Mouse (Mus musculus) MEL (cell line): ENCODE data around the gene Ncoa7. TPM values are rescaled to one million over a fixed set of nuclear protein-coding genes. Genes with fewer than 3 reads are reported as not detected.

ENCODE experiments used
- DNase-seq: peaks from one replicate; pipeline ENCODE4 v3.0.0; 2011; ENCODE audit warnings: low read depth, low spot score
- H3K27ac ChIP-seq: 2 replicates; pipeline ENCODE4 v1.5.1; 2012; ENCODE audit warnings: low read depth, mild to moderate bottlenecking, control low read depth, low read length, moderate library complexity; ENCODE audit not compliant: control insufficient read depth
- H3K27me3 ChIP-seq, 2 experiments: fragments of 150-350 bp in 1 of 2; sonication (generic) in 1 of 2; 2 replicates each; pipeline ENCODE4 v1.6.1; 2012; ENCODE audit warnings: low read length in 2 of 2, mild to moderate bottlenecking in 2 of 2, improper control_type of control experiment in 1 of 2, moderate library complexity in 1 of 2; ENCODE audit not compliant: insufficient read depth in 2 of 2, control insufficient read depth in 1 of 2
- H3K36me3 ChIP-seq, 2 experiments: 2 replicates each; pipeline ENCODE4 v1.6.1; 2012 to 2014; ENCODE audit warnings: low read length in 2 of 2, improper control_type of control experiment in 1 of 2, inconsistent platforms in 1 of 2, mild to moderate bottlenecking in 1 of 2; ENCODE audit not compliant: insufficient read depth in 2 of 2, control insufficient read depth in 1 of 2
- H3K4me1 ChIP-seq, 2 experiments: fragments of 150-350 bp in 1 of 2; sonication (generic) in 1 of 2; 2 replicates each; pipeline ENCODE4 v1.6.1; 2012; ENCODE audit warnings: low read length in 2 of 2, improper control_type of control experiment in 1 of 2, mild to moderate bottlenecking in 1 of 2; ENCODE audit not compliant: insufficient read depth in 2 of 2, control insufficient read depth in 1 of 2
- H3K4me3 ChIP-seq, 2 experiments: fragments of 150-350 bp in 1 of 2; sonication (generic) in 1 of 2; 2 replicates each; pipeline ENCODE4 v1.5.1; 2012; ENCODE audit warnings: low read depth in 2 of 2, low read length in 2 of 2, mild to moderate bottlenecking in 2 of 2, moderate library complexity in 2 of 2, control low read depth in 1 of 2, improper control_type of control experiment in 1 of 2; ENCODE audit not compliant: control insufficient read depth in 1 of 2, insufficient read depth in 1 of 2
- H3K79me2 ChIP-seq: 2 replicates; pipeline ENCODE4 v1.6.1; 2012; ENCODE audit warnings: mild to moderate bottlenecking, low read length, moderate library complexity; ENCODE audit not compliant: control insufficient read depth, poor library complexity, insufficient read depth
- H3K9ac ChIP-seq: 2 replicates; pipeline ENCODE4 v1.6.1; 2012; ENCODE audit warnings: low read depth, mild to moderate bottlenecking, control low read depth, low read length, moderate library complexity; ENCODE audit not compliant: control insufficient read depth, poor library complexity, severe bottlenecking
- H3K9me3 ChIP-seq: fragments of 150-350 bp; sonication (generic); replicated peaks from 2 replicates; pipeline ENCODE4 v1.6.1; 2012; ENCODE audit warnings: mild to moderate bottlenecking, low read length, improper control_type of control experiment, moderate library complexity; ENCODE audit not compliant: insufficient read depth
- CHD1 ChIP-seq: IDR thresholded peaks from 2 replicates; pipeline ENCODE4 v1.6.1; 2012; ENCODE audit warnings: low read depth, mild to moderate bottlenecking, inconsistent platforms, low read length, improper control_type of control experiment
- CHD2 ChIP-seq: IDR thresholded peaks from 2 replicates; pipeline ENCODE4 v1.6.1; 2011; ENCODE audit warnings: low read length, improper control_type of control experiment
- CTCF ChIP-seq, 3 experiments: IDR thresholded peaks in 2 of 3; conservative IDR thresholded peaks in 1 of 3; 2 replicates each; pipeline ENCODE4 v1.5.1; 2011 to 2012; ENCODE audit warnings: low read length in 3 of 3, low read depth in 2 of 3, mild to moderate bottlenecking in 2 of 3, improper control_type of control experiment in 1 of 3, inconsistent platforms in 1 of 3, mixed read lengths in 1 of 3, moderate library complexity in 1 of 3; ENCODE audit not compliant: control insufficient read depth in 1 of 3, insufficient read depth in 1 of 3, poor library complexity in 1 of 3, severe bottlenecking in 1 of 3
- E2F4 ChIP-seq: IDR thresholded peaks from 2 replicates; pipeline ENCODE4 v1.6.1; 2011; ENCODE audit warnings: low read depth, low read length, improper control_type of control experiment, borderline replicate concordance
- ELF1 ChIP-seq: IDR thresholded peaks from 2 replicates; pipeline ENCODE4 v1.6.1; 2014; ENCODE audit warnings: low read depth, mild to moderate bottlenecking, inconsistent platforms, low read length, improper control_type of control experiment, moderate library complexity
- EP300 ChIP-seq, 2 experiments: IDR thresholded peaks; 2 replicates each; pipeline ENCODE4 v1.6.1; 2011; ENCODE audit warnings: improper control_type of control experiment in 2 of 2, low read length in 2 of 2, low read depth in 1 of 2, mild to moderate bottlenecking in 1 of 2
- ETS1 ChIP-seq: IDR thresholded peaks from 2 replicates; pipeline ENCODE4 v1.6.1; 2012; ENCODE audit warnings: low read depth, mild to moderate bottlenecking, inconsistent platforms, low read length, improper control_type of control experiment, moderate library complexity
- GABPA ChIP-seq: IDR thresholded peaks from 2 replicates; pipeline ENCODE4 v1.6.1; 2012; ENCODE audit warnings: low read depth, mild to moderate bottlenecking, inconsistent platforms, low read length, improper control_type of control experiment, moderate library complexity
- HCFC1 ChIP-seq: IDR thresholded peaks from 2 replicates; pipeline ENCODE4 v1.6.1; 2012; ENCODE audit warnings: low read depth, mild to moderate bottlenecking, inconsistent platforms, low read length, improper control_type of control experiment, moderate library complexity
- JUND ChIP-seq: IDR thresholded peaks from 2 replicates; pipeline ENCODE4 v1.6.1; 2011; ENCODE audit warnings: low read depth, mild to moderate bottlenecking, improper control_type of control experiment, low read length
- KAT2A ChIP-seq: conservative IDR thresholded peaks from 2 replicates; pipeline ENCODE4 v1.6.1; 2012; ENCODE audit warnings: low read depth, low read length, improper control_type of control experiment, inconsistent platforms
- MAX ChIP-seq: IDR thresholded peaks from 2 replicates; pipeline ENCODE4 v1.6.1; 2011; ENCODE audit warnings: low read length, improper control_type of control experiment
- MAZ ChIP-seq: IDR thresholded peaks from 2 replicates; pipeline ENCODE4 v1.6.1; 2012; ENCODE audit warnings: low read depth, mild to moderate bottlenecking, inconsistent platforms, low read length, improper control_type of control experiment
- MEF2A ChIP-seq: IDR thresholded peaks from 2 replicates; pipeline ENCODE4 v1.6.1; 2014; ENCODE audit warnings: low read depth, mild to moderate bottlenecking, inconsistent platforms, low read length, improper control_type of control experiment; ENCODE audit not compliant: poor library complexity, insufficient replicate concordance, severe bottlenecking; ENCODE audit errors: extremely low read depth
- MXI1 ChIP-seq: IDR thresholded peaks from 2 replicates; pipeline ENCODE4 v1.6.1; 2011; ENCODE audit warnings: mild to moderate bottlenecking, low read depth, low read length, improper control_type of control experiment
- MYB ChIP-seq: IDR thresholded peaks from 2 replicates; pipeline ENCODE4 v1.6.1; 2011; ENCODE audit warnings: mild to moderate bottlenecking, low read depth, low read length, improper control_type of control experiment
- NELFE ChIP-seq: IDR thresholded peaks from 2 replicates; pipeline ENCODE4 v1.6.1; 2011; ENCODE audit warnings: low read depth, low read length, improper control_type of control experiment
- NRF1 ChIP-seq: IDR thresholded peaks from 2 replicates; pipeline ENCODE4 v1.6.1; 2014; ENCODE audit warnings: low read depth, mild to moderate bottlenecking, inconsistent platforms, low read length, improper control_type of control experiment, moderate library complexity; ENCODE audit not compliant: poor library complexity, insufficient read depth, severe bottlenecking
- POLR2A ChIP-seq, 2 experiments: IDR thresholded peaks; 2 replicates each; pipeline ENCODE4 v1.6.1; 2011 to 2012; ENCODE audit warnings: low read length in 2 of 2, mild to moderate bottlenecking in 2 of 2, control low read depth in 1 of 2, improper control_type of control experiment in 1 of 2, low read depth in 1 of 2, moderate library complexity in 1 of 2; ENCODE audit not compliant: control insufficient read depth in 1 of 2, insufficient read depth in 1 of 2, poor library complexity in 1 of 2
- POLR2AphosphoS2 ChIP-seq: IDR thresholded peaks from 2 replicates; pipeline ENCODE4 v1.6.1; 2011; ENCODE audit warnings: low read length, improper control_type of control experiment
- POLR2AphosphoS5 ChIP-seq: IDR thresholded peaks from 2 replicates; pipeline ENCODE4 v1.6.1; 2012; ENCODE audit warnings: low read depth, borderline replicate concordance, mild to moderate bottlenecking, inconsistent platforms, low read length, moderate library complexity, mixed read lengths
- RCOR1 ChIP-seq: IDR thresholded peaks from 2 replicates; pipeline ENCODE4 v1.6.1; 2012; ENCODE audit warnings: low read depth, mild to moderate bottlenecking, inconsistent platforms, low read length, improper control_type of control experiment
- SIN3A ChIP-seq: IDR thresholded peaks from 2 replicates; pipeline ENCODE4 v1.6.1; 2012; ENCODE audit warnings: low read length, improper control_type of control experiment, inconsistent platforms
- TBP ChIP-seq: IDR thresholded peaks from 2 replicates; pipeline ENCODE4 v1.8.0; 2011; ENCODE audit warnings: low read depth, low read length, improper control_type of control experiment
- TCF12 ChIP-seq: IDR thresholded peaks from 2 replicates; pipeline ENCODE4 v1.6.1; 2014; ENCODE audit warnings: low read depth, mild to moderate bottlenecking, inconsistent platforms, low read length, improper control_type of control experiment, moderate library complexity
- UBTF ChIP-seq: IDR thresholded peaks from 2 replicates; pipeline ENCODE4 v1.6.1; 2012; ENCODE audit warnings: low read depth, mild to moderate bottlenecking, inconsistent platforms, low read length, improper control_type of control experiment, moderate library complexity, borderline replicate concordance; ENCODE audit not compliant: insufficient read depth
- USF2 ChIP-seq, 2 experiments: IDR thresholded peaks; 2 replicates each; pipeline ENCODE4 v1.6.1; 2011 to 2012; ENCODE audit warnings: improper control_type of control experiment in 2 of 2, low read length in 2 of 2, borderline replicate concordance in 1 of 2, inconsistent platforms in 1 of 2, low read depth in 1 of 2, mild to moderate bottlenecking in 1 of 2; ENCODE audit not compliant: insufficient read depth in 1 of 2
- ZC3H11A ChIP-seq: IDR thresholded peaks from 2 replicates; pipeline ENCODE4 v1.6.1; 2012; ENCODE audit warnings: low read depth, mild to moderate bottlenecking, inconsistent platforms, low read length, improper control_type of control experiment
- ZKSCAN1 ChIP-seq: IDR thresholded peaks from 2 replicates; pipeline ENCODE4 v1.6.1; 2012; ENCODE audit warnings: low read depth, mild to moderate bottlenecking, inconsistent platforms, low read length, improper control_type of control experiment, moderate library complexity
- polyA plus RNA-seq, 2 experiments: library from polyadenylated mRNA; stranded (reverse) in 1 of 2; unstranded in 1 of 2; fragments of >175 nt in 1 of 2; fragments of >200 nt in 1 of 2; gene quantifications; 2 replicates each; pipeline versions ENCODE4 v1.2.1 to v1.2.4; 2012; ENCODE audit warnings: low replicate concordance in 2 of 2, low read depth in 1 of 2; ENCODE audit not compliant: insufficient read length in 2 of 2, insufficient read depth in 1 of 2, missing spikeins in 1 of 2
- total RNA-seq: library from RNA; depleted of rRNA; stranded (reverse); fragments of 300-350 nt; gene quantifications from 2 replicates; pipeline ENCODE4 v1.2.3, GENCODE M21; 2012

Ncoa7 gene
- total and polyA plus RNA-seq, 3 experiments: 1.7 to 64.9 (median 4.2) TPM

GRCm38 (mm10) chr10:30788340-30788721 lies 14.8 kb downstream of the Ncoa7 start:
- H3K9me3 ChIP-seq: no peaks in the 10 kb centered on the region
- H3K4me1 ChIP-seq: peaks cover 6 to 15% of the 10 kb centered on the region in 2 experiments; a peak in 2 of 4 replicates
- no peaks in the 10 kb centered on the region for H3K79me2 ChIP-seq
- H3K4me3 ChIP-seq: no peak overlapping the region
- DNase-seq: peak; percentile 23
- peaks cover 0 to 14% of the 10 kb centered on the region in 2 experiments; a peak in 2 of 4 replicates for H3K36me3 ChIP-seq
- no peak for TF ChIP-seq ETS1
- peak in 1 of 2 experiments; percentile 20; a peak in 1 of 4 replicates for TF ChIP-seq EP300 (IDR thresholded peaks at IDR 0.05; ENCODE audit: low read depth in 1 of 2, low read length in 2 of 2)
- H3K27me3 ChIP-seq: no peaks in the 10 kb centered on the region
- no peak overlapping the region; the same call in 1 of the 2 replicates for H3K27ac ChIP-seq
- H3K9ac ChIP-seq: no peak overlapping the region

GRCm38 (mm10) chr10:30787684-30788339 lies 15.3 kb downstream of the Ncoa7 start:
- H3K79me2 ChIP-seq: no peaks in the 10 kb centered on the region
- H3K27me3 ChIP-seq: no peaks in the 10 kb centered on the region
- H3K9ac ChIP-seq: no peak overlapping the region
- DNase-seq: peak; percentile 70
- H3K27ac ChIP-seq: no peak overlapping the region; the same call in 1 of the 2 replicates
- peaks cover 6 to 15% of the 10 kb centered on the region in 2 experiments; a peak in 2 of 4 replicates for H3K4me1 ChIP-seq
- H3K9me3 ChIP-seq: no peaks in the 10 kb centered on the region
- peaks cover 0 to 14% of the 10 kb centered on the region in 2 experiments; a peak in 2 of 4 replicates for H3K36me3 ChIP-seq
- no peak overlapping the region for H3K4me3 ChIP-seq
- no peak for TF ChIP-seq JUND
- TF ChIP-seq POLR2AphosphoS2: no peak
- TF ChIP-seq E2F4: no peak
- peak; percentile 49; the same call in 1 of the 2 replicates for TF ChIP-seq ETS1
- no peak for TF ChIP-seq NRF1
- TF ChIP-seq KAT2A: 0 out of 2 replicates have a peak, but pooled peaks have one; percentile 27
- no peak for TF ChIP-seq POLR2AphosphoS5
- no peak for TF ChIP-seq CTCF (IDR thresholded peaks at IDR 0.05 in 2 of 3, conservative IDR thresholded peaks at IDR 0.05 in 1 of 3; ENCODE audit: control insufficient read depth in 1 of 3, insufficient read depth in 1 of 3, low read depth in 2 of 3, low read length in 3 of 3, poor library complexity in 1 of 3, severe bottlenecking in 1 of 3)
- TF ChIP-seq HCFC1: no peak
- peak; percentile 30; the same call in 1 of the 2 replicates for TF ChIP-seq TCF12
- TF ChIP-seq ZKSCAN1: no peak
- no peak for TF ChIP-seq CHD2
- TF ChIP-seq MEF2A: no peak
- TF ChIP-seq MXI1: no peak
- 0 out of 2 replicates have a peak, but pooled peaks have one; percentile 32 for TF ChIP-seq MAZ
- peak; percentile 59; the same call in 1 of the 2 replicates for TF ChIP-seq SIN3A
- no peak; the same call in 1 of the 2 replicates for TF ChIP-seq MAX
- TF ChIP-seq POLR2A (IDR thresholded peaks at IDR 0.05; ENCODE audit: control insufficient read depth in 1 of 2, insufficient read depth in 1 of 2, low read depth in 1 of 2, low read length in 2 of 2, poor library complexity in 1 of 2): no peak
- no peak for TF ChIP-seq MYB
- TF ChIP-seq GABPA: peak; percentile 62; the same call in 1 of the 2 replicates
- no peak for TF ChIP-seq NELFE
- peak; percentile 50; the same call in 1 of the 2 replicates for TF ChIP-seq RCOR1
- TF ChIP-seq UBTF: no peak
- 0 out of 2 replicates have a peak, but pooled peaks have one; percentile 19 for TF ChIP-seq ELF1
- TF ChIP-seq USF2 (IDR thresholded peaks at IDR 0.05; ENCODE audit: borderline replicate concordance in 1 of 2, insufficient read depth in 1 of 2, low read depth in 1 of 2, low read length in 2 of 2): 0 out of 4 replicates have a peak, but pooled peaks of 1 of the 2 experiments have one; percentile 9
- no peak for TF ChIP-seq TBP
- TF ChIP-seq ZC3H11A: no peak
- TF ChIP-seq CHD1: no peak
